Comparison of ENCODE assay signal across 11 mouse cellular contexts in genomic region chr5:64422787-64423587, GRCm38 (mm10).
DNase-seq lines count a peak whose midpoint lies in the region; ATAC-seq and TF ChIP-seq lines count a peak whose summit lies in the region.
"Had no signal": no experiment of that assay in that cellular context is flagged by ENCODE, and none has a peak within 500 bp of the region (broad histone marks: within the 10 kb centered on the region; RNA-seq: fewer than 3 reads in every experiment).

No protein-coding gene starts in this region.

- ATAC-seq in hindbrain, postnatal 0 days, result no peak
- ATAC-seq in stomach, embryonic 15.5 days (ENCODE audit: insufficient read depth, low FRiP score, low read depth), result peak; percentile 80

- peaks cover 5% of the 10 kb centered on the region; the same call in 1 of the 2 replicates for H3K9me3 ChIP-seq in hindbrain, postnatal 0 days (ENCODE audit: low read length)
- no peaks in the 10 kb centered on the region for H3K9me3 ChIP-seq in limb, embryonic 10.5 days (replicated peaks)
- H3K9me3 ChIP-seq in stomach, embryonic 15.5 days, result no peaks in the 10 kb centered on the region
- H3K9me3 ChIP-seq: lung, embryonic 15.5 days had no signal

- TF ChIP-seq CTCF in hindbrain, postnatal 0 days (IDR thresholded peaks at IDR 0.05; ENCODE audit: low read depth), result no peak

- 33% methylated on average over 13 of the region's 13 CpGs for WGBS in hindbrain, postnatal 0 days
- 20% methylated on average over 13 of the region's 13 CpGs for WGBS in limb, embryonic 10.5 days
- WGBS in stomach, embryonic 15.5 days, result 28% methylated on average over 13 of the region's 13 CpGs

- H3K4me2 ChIP-seq in hindbrain, postnatal 0 days (ENCODE audit: low read depth, low read length), result no peak overlapping the region
- H3K4me2 ChIP-seq in stomach, embryonic 15.5 days, result no peak overlapping the region
- H3K4me2 ChIP-seq: lung, embryonic 15.5 days had no signal

- H3K27me3 ChIP-seq in hindbrain, postnatal 0 days (ENCODE audit: insufficient read depth, low read length), result no peaks in the 10 kb centered on the region
- H3K27me3 ChIP-seq in limb, embryonic 10.5 days (ENCODE audit: low read depth, poor library complexity, severe bottlenecking), result no peaks in the 10 kb centered on the region
- H3K27me3 ChIP-seq in stomach, embryonic 15.5 days (replicated peaks), result no peaks in the 10 kb centered on the region
- H3K27me3 ChIP-seq: lung, embryonic 15.5 days had no signal

- H3K4me1 ChIP-seq in hindbrain, postnatal 0 days (ENCODE audit: insufficient read depth, low read length), result no peaks in the 10 kb centered on the region
- H3K4me1 ChIP-seq in limb, embryonic 10.5 days, result peaks cover 19% of the 10 kb centered on the region
- no peaks in the 10 kb centered on the region for H3K4me1 ChIP-seq in stomach, embryonic 15.5 days

- H3K9ac ChIP-seq in hindbrain, postnatal 0 days (replicated peaks; ENCODE audit: low read length), result no peak overlapping the region
- H3K9ac ChIP-seq in stomach, embryonic 15.5 days, result no peak overlapping the region
- H3K9ac ChIP-seq: lung, embryonic 15.5 days had no signal

- H3K27ac ChIP-seq in hindbrain, postnatal 0 days, result no peak overlapping the region
- peak overlapping the region; percentile 39 for H3K27ac ChIP-seq in limb, embryonic 10.5 days
- peak overlapping the region; percentile 69 for H3K27ac ChIP-seq in stomach, embryonic 15.5 days
- H3K27ac ChIP-seq: lung, embryonic 15.5 days had no signal

- no peaks in the 10 kb centered on the region for H3K36me3 ChIP-seq in hindbrain, postnatal 0 days (ENCODE audit: insufficient read depth, low read length)
- no peaks in the 10 kb centered on the region for H3K36me3 ChIP-seq in limb, embryonic 10.5 days
- H3K36me3 ChIP-seq in stomach, embryonic 15.5 days, result no peaks in the 10 kb centered on the region
- H3K36me3 ChIP-seq: lung, embryonic 15.5 days had no signal

- intact Hi-C loops in left cerebral cortex, postnatal 14 days (cut with DNase I), result no loop called here

- H3K4me3 ChIP-seq in hindbrain, postnatal 0 days (ENCODE audit: low read length), result no peak overlapping the region
- H3K4me3 ChIP-seq in limb, embryonic 10.5 days, result no peak overlapping the region
- H3K4me3 ChIP-seq in stomach, embryonic 15.5 days (replicated peaks), result no peak overlapping the region
- H3K4me3 ChIP-seq: lung, embryonic 15.5 days had no signal

- DNase-seq in layer of hippocampus, adult 11-12 months (ENCODE audit: low spot score), result peak; percentile 11
- DNase-seq in layer of hippocampus, postnatal 36 days, result no peak
- DNase-seq in hindbrain, postnatal 0 days (ENCODE audit: low spot score), result peak; percentile 3
- peak; percentile 38 for DNase-seq in limb, embryonic 10.5 days (ENCODE audit: low spot score)
- no peak for DNase-seq in left cerebral cortex, postnatal 14 days (ENCODE audit: low spot score in 2 of 2)
- DNase-seq in layer of hippocampus, adult 9-10 months (ENCODE audit: low spot score), result no peak
- no peak for DNase-seq in layer of hippocampus, postnatal 10 days (ENCODE audit: low spot score in 2 of 2)
- DNase-seq: cerebellum, postnatal 14 days; layer of hippocampus, adult 9-11 months had no signal

Comparison
In these comparisons a context has a peak if more than half of its experiments do, and no peak if none do; other contexts are left out.
1. DNase-seq: peak in layer of hippocampus, adult 11-12 months (single experiment), hindbrain, postnatal 0 days (single experiment) and limb, embryonic 10.5 days (single experiment); none in layer of hippocampus, postnatal 36 days (0 of 2), left cerebral cortex, postnatal 14 days (0 of 2), layer of hippocampus, adult 9-10 months (single experiment) and layer of hippocampus, postnatal 10 days (0 of 2).